Mouse (Mus musculus) stomach, embryonic 15.5 days (tissue): ENCODE measurements at regions not wholly inside any gene's neighbourhood (a gene's known extent, or its start where the extent isn't known, plus 50 kb on each side); places are given as distances from the start of the nearest gene placed in this dataset.

ENCODE experiments used
- ATAC-seq: fragments of 200-750 bp; cut with Nextera tagmentation; 2 replicates; pipeline ENCODE4 v1.8.0; 2017; ENCODE audit warnings: low read depth, moderate number of reproducible peaks, moderate TSS enrichment; ENCODE audit not compliant: insufficient read depth, low FRiP score
- H3K27ac ChIP-seq: fragments of 300-500 bp; sonication (generic); 2 replicates; pipeline ENCODE4 v1.5.1; 2015; ENCODE audit warnings: mild to moderate bottlenecking, inconsistent platforms
- H3K27me3 ChIP-seq: fragments of 300-500 bp; sonication (generic); replicated peaks from 2 replicates; pipeline ENCODE4 v1.6.1; 2015; ENCODE audit warnings: inconsistent platforms
- H3K36me3 ChIP-seq: fragments of 300-500 bp; sonication (generic); 2 replicates; pipeline ENCODE4 v1.6.1; 2015; ENCODE audit warnings: inconsistent platforms
- H3K4me1 ChIP-seq: fragments of 300-500 bp; sonication (generic); 2 replicates; pipeline ENCODE4 v1.6.1; 2015; ENCODE audit warnings: inconsistent platforms
- H3K4me2 ChIP-seq: fragments of 300-500 bp; sonication (generic); 2 replicates; pipeline ENCODE4 v1.6.1; 2015; ENCODE audit warnings: mild to moderate bottlenecking, inconsistent platforms
- H3K4me3 ChIP-seq: fragments of 300-500 bp; sonication (generic); replicated peaks from 2 replicates; pipeline ENCODE4 v1.5.1; 2015; ENCODE audit warnings: inconsistent platforms
- H3K9ac ChIP-seq: fragments of 300-500 bp; sonication (generic); 2 replicates; pipeline ENCODE4 v1.6.1; 2015; ENCODE audit warnings: inconsistent platforms
- H3K9me3 ChIP-seq: fragments of 300-500 bp; sonication (generic); 2 replicates; pipeline ENCODE4 v1.6.1; 2016; ENCODE audit warnings: inconsistent platforms
- WGBS: fragments of 180-500 bp; shearing (Covaris S2); methylation state at CpG from one replicate; pipeline ENCODE4 v1.1.7; 2015; 5-methylcytosine and 5-hydroxymethylcytosine counted together

DNA sequence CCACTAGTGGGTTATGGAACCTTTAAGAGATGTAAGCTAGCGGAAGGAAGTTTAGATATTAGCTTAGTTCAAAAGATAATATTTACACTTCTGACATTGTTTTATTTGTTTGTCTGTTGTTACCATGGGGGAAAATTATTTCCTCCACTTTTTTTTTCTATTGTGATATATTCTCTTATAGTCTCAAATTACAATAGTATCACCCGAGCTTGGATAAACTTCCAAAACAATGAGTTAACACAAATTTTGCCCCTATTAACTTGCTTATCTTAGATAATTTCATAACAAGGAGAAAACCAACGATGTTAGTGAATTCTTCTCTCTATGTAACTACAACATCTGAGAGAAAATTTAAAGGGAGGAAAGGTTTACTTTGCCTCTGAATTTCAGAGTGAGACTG lies 1350.1 kb downstream of the Cdh8 start:
- Histone ChIP-seq H3K27ac (no peak overlapping the region), H3K36me3 (no peaks in the 10 kb centered on the region), H3K4me1 (no peaks in the 10 kb centered on the region), H3K9ac (no peak overlapping the region), H3K4me3 (no peak overlapping the region), H3K27me3 (no peaks in the 10 kb centered on the region), H3K9me3 (no peaks in the 10 kb centered on the region), H3K4me2 (no peak overlapping the region)
- ATAC-seq, result no peak
- 70% methylated on average over 3 of the region's 3 CpGs for WGBS

DNA sequence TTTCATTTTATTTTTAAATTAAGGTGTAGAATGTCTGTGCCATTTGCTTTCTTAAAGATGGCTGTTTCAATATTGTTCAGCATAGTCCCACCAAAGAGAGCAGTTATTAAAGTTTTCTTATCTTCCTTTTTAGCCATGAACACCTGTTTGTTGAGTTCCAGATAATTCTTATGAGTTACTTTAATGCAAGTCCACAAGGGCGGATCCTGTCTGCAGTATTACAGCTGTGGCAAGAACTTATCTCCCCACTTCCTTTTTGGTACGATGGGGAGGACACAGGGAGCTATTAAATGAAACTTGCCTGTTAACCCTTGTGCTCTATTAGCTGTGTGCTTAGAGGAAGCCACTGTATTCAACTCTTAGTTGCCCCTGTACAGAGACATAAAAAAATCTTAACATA lies 1350.9 kb downstream of the Cdh8 start:
- no peak overlapping the region for H3K27ac ChIP-seq
- no peaks in the 10 kb centered on the region for H3K9me3 ChIP-seq
- no peaks in the 10 kb centered on the region for H3K27me3 ChIP-seq
- no peak overlapping the region for H3K4me3 ChIP-seq
- 43% methylated on average over 2 of the region's 2 CpGs for WGBS
- H3K9ac ChIP-seq, result no peak overlapping the region
- no peaks in the 10 kb centered on the region for H3K36me3 ChIP-seq
- no peak overlapping the region for H3K4me2 ChIP-seq
- ATAC-seq, result 0 out of 2 replicates have a peak, but pooled peaks have one; percentile 18
- no peaks in the 10 kb centered on the region for H3K4me1 ChIP-seq

DNA sequence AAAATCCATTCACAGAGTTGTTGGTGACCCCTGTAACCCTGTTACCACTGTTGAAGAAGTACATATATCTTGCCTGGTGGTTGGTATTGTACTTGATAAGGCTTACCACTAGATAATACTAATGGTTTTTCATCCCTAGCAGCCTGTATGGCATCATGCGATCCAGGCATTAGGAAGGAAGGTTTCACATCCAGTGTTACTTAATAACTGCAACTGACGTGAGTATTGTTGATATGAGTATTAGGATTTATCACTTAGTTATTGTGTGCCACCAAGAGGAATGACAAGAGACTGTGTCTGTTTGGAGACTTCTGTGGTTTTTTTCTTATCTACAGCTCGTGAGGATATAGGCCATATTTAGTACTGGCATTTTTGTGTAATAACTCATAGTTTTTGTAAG lies 1354.5 kb downstream of the Cdh8 start:
- no peak overlapping the region for H3K4me2 ChIP-seq
- H3K36me3 ChIP-seq, result no peaks in the 10 kb centered on the region
- H3K9ac ChIP-seq, result no peak overlapping the region
- no peaks in the 10 kb centered on the region for H3K27me3 ChIP-seq
- no peak overlapping the region for H3K27ac ChIP-seq
- 65% methylated on average over 3 of the region's 3 CpGs for WGBS
- no peaks in the 10 kb centered on the region for H3K9me3 ChIP-seq
- no peaks in the 10 kb centered on the region for H3K4me1 ChIP-seq
- H3K4me3 ChIP-seq, result no peak overlapping the region
- no peak for ATAC-seq

DNA sequence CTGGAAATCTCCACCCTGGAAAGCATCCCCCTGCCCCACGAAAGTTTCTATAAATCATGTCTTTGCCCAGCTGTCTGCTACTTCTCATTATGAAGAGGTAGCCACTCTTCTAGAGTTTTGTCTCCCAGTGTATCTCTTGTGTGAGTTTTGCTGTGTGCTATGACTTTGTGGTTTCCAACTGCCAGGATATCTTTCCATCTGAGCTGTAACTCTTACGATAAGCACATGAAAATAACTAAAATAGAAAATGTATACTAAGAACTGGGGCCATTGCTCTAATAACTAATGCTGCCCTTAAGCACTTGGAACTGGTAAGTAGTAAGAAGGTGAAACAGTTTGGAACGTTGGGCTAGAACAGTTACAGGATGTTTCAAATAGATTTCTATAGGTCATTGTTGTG lies 1362.6 kb downstream of the Cdh8 start:
- Histone ChIP-seq H3K27ac (no peak overlapping the region), H3K27me3 (no peaks in the 10 kb centered on the region), H3K36me3 (no peaks in the 10 kb centered on the region), H3K4me2 (no peak overlapping the region), H3K9me3 (no peaks in the 10 kb centered on the region), H3K9ac (no peak overlapping the region), H3K4me1 (no peaks in the 10 kb centered on the region), H3K4me3 (no peak overlapping the region)
- no peak for ATAC-seq
- 76% methylated on average over 3 of the region's 3 CpGs for WGBS

DNA sequence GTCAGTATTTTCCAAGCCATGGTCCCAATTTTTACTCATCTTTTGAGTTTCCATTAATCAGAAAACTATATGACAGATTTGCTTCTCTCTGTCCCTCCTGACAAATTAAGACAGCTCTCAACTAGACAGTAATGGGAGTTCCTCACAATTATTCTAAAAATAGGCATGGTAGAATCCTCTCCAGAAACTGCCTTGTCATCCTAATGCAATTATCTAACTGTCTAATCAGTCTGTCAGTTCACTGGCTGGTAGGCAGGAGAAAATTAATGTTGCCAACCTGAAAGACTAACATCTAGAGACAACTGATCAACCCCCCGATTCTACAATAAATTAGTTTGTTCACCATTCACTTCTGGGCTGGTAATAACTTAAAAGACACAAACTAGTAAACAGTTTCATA lies 1399.7 kb downstream of the Cdh8 start:
- H3K4me2 ChIP-seq, result no peak overlapping the region
- ATAC-seq, result no peak
- H3K4me1 ChIP-seq, result no peaks in the 10 kb centered on the region
- no peaks in the 10 kb centered on the region for H3K36me3 ChIP-seq
- no peaks in the 10 kb centered on the region for H3K27me3 ChIP-seq
- H3K27ac ChIP-seq, result no peak overlapping the region
- H3K9ac ChIP-seq, result no peak overlapping the region
- H3K9me3 ChIP-seq, result no peaks in the 10 kb centered on the region
- H3K4me3 ChIP-seq, result no peak overlapping the region
- 91% methylated on average over 1 of the region's 1 CpGs for WGBS
